Mouse (Mus musculus): ENCODE measurements around the gene Nebl.

DNA sequence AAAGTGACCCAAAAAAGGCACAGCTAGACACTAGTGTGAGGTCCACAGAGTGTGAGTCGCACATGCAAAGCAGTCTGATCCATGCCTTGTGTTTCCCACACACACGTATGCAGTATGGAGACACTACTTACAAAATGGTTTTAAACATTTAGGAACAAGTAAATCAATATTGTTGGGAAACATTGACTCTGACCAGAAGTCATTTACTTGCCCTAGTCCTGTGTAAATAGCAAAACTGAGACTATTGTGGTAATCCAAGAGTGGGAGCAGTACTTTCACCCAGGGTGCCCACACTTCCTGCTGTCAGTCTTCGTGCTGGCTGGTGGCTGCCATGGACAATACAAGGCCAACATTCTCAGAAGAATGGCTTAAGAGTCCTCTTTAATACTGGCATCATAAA is 141.6 kb downstream of the Nebl start:
- TF ChIP-seq POLR2A (IDR thresholded peaks at IDR 0.05; ENCODE audit: insufficient read depth, low read depth, low read length), result no peak
- no peak for TF ChIP-seq CTCF (IDR thresholded peaks at IDR 0.05)

Measured in heart, adult 2 months (tissue).